Mouse (Mus musculus) stomach, embryonic 15.5 days (tissue): ENCODE results near the gene Xpnpep1. TPM values are rescaled to one million over a fixed set of nuclear protein-coding genes. Genes with fewer than 3 reads are reported as not detected.

Experiments used
- ATAC-seq: fragments of 200-750 bp; cut with Nextera tagmentation; 2 replicates; pipeline ENCODE4 v1.8.0; 2017; ENCODE audit warnings: low read depth, moderate number of reproducible peaks, moderate TSS enrichment; ENCODE audit not compliant: insufficient read depth, low FRiP score
- H3K27ac ChIP-seq: fragments of 300-500 bp; sonication (generic); 2 replicates; pipeline ENCODE4 v1.5.1; 2015; ENCODE audit warnings: mild to moderate bottlenecking, inconsistent platforms
- H3K27me3 ChIP-seq: fragments of 300-500 bp; sonication (generic); replicated peaks from 2 replicates; pipeline ENCODE4 v1.6.1; 2015; ENCODE audit warnings: inconsistent platforms
- H3K36me3 ChIP-seq: fragments of 300-500 bp; sonication (generic); 2 replicates; pipeline ENCODE4 v1.6.1; 2015; ENCODE audit warnings: inconsistent platforms
- H3K4me1 ChIP-seq: fragments of 300-500 bp; sonication (generic); 2 replicates; pipeline ENCODE4 v1.6.1; 2015; ENCODE audit warnings: inconsistent platforms
- H3K4me2 ChIP-seq: fragments of 300-500 bp; sonication (generic); 2 replicates; pipeline ENCODE4 v1.6.1; 2015; ENCODE audit warnings: mild to moderate bottlenecking, inconsistent platforms
- H3K4me3 ChIP-seq: fragments of 300-500 bp; sonication (generic); replicated peaks from 2 replicates; pipeline ENCODE4 v1.5.1; 2015; ENCODE audit warnings: inconsistent platforms
- H3K9ac ChIP-seq: fragments of 300-500 bp; sonication (generic); 2 replicates; pipeline ENCODE4 v1.6.1; 2015; ENCODE audit warnings: inconsistent platforms
- H3K9me3 ChIP-seq: fragments of 300-500 bp; sonication (generic); 2 replicates; pipeline ENCODE4 v1.6.1; 2016; ENCODE audit warnings: inconsistent platforms
- WGBS: fragments of 180-500 bp; shearing (Covaris S2); methylation state at CpG from one replicate; pipeline ENCODE4 v1.1.7; 2015; 5-methylcytosine and 5-hydroxymethylcytosine counted together
- polyA plus RNA-seq: library from polyadenylated mRNA; unstranded; fragments of >200 nt; fragmentation: Nextera tagmentation; extraction: Ambion mirVana; gene quantifications from 2 replicates; pipeline ENCODE4 v1.2.1, GENCODE M21; 2015

Gene Xpnpep1
- polyA plus RNA-seq, 1 experiment from 2014 or later: 130 TPM

DNA sequence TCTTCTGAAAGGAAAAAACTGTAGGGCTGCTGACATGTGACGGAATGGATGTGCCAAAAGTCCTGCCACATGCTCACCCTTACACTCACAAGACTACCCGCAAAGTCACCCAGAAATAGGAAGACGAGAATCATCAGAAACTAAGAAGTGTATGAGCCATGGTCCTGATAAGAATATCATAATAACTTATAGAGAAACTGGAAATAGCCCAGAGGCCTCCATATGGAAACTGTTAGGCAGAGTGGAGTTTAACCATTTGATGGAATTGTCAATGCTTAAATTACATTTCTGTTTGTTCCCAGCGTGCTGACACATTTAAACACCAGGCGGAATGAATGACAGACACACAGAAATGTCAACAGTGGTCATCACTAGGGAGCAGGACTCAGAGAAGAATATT, 31.1 kb downstream of the Xpnpep1 start:
- H3K9ac ChIP-seq: no peak overlapping the region
- no peak for ATAC-seq
- peaks cover 28% of the 10 kb centered on the region for H3K36me3 ChIP-seq
- H3K4me2 ChIP-seq: no peak overlapping the region
- WGBS: 60% methylated on average over 5 of the region's 5 CpGs
- no peak overlapping the region for H3K4me3 ChIP-seq
- H3K27ac ChIP-seq: peak overlapping the region; percentile 68
- H3K9me3 ChIP-seq: no peaks in the 10 kb centered on the region
- no peaks in the 10 kb centered on the region for H3K27me3 ChIP-seq
- H3K4me1 ChIP-seq: peaks cover 24% of the 10 kb centered on the region

DNA sequence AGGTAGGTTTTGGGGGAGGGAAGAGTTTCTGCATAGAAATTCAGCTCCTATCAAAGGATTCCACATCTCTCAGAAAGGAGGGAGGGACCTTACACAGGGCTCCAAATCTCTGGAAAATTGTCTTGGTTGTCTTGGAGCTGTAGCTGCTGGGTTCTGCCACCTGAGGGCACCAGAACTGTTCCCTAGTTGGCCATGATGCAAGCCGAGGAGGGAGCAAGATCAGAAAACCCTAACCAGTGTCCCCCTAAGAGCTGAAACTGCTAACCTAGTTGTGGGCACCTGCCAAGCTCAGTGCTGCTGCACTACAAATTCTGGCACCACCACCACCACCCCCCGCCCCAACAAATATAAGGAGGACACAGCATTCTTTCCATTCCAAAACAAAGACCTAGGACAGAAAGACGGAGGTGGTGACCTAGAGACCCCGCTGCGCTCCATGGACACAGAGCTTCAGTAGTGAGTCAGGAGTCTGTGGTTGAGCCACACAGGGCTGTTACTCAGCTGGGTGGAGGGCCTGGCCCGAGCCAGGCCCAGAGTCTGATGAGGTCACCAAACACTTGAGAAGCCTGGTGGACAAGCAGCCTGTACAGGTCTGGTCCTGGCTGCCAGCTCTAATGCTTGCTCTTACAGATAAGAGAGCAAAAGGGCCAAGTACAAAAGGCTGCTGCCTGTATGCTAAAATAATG, 31.9 kb downstream of the Xpnpep1 start:
- peak; percentile 84 for ATAC-seq
- H3K9ac ChIP-seq: no peak overlapping the region
- H3K27me3 ChIP-seq: no peaks in the 10 kb centered on the region
- H3K27ac ChIP-seq: peak overlapping the region; percentile 68
- 54% methylated on average over 6 of the region's 6 CpGs for WGBS
- H3K4me3 ChIP-seq: no peak overlapping the region
- peaks cover 32% of the 10 kb centered on the region for H3K36me3 ChIP-seq
- H3K9me3 ChIP-seq: no peaks in the 10 kb centered on the region
- no peak overlapping the region for H3K4me2 ChIP-seq
- peaks cover 24% of the 10 kb centered on the region for H3K4me1 ChIP-seq

DNA sequence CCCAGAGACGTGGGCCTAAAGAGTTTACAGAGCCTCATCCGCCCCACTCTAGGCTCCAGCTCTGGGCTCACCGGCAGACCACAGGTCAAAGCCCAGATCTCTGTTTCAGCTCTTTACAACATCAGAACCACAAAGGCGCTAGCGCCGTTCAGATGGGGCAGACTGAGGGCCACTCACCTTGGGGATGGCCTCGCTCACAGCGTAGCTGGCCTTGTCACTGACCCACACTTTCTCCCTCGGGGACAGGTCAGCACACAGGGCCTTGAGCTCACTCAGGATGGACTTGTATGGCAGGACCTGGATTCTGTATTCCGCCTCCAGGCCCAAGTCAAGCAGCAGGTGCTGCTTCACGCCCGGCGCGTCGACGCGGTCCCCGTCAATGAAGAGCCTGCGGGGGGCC, 34.0 kb downstream of the Xpnpep1 start:
- Histone ChIP-seq H3K4me1 (peaks cover 15% of the 10 kb centered on the region; the same call in 1 of the 2 replicates), H3K9ac (no peak overlapping the region), H3K27ac (no peak overlapping the region), H3K4me2 (no peak overlapping the region), H3K4me3 (no peak overlapping the region), H3K36me3 (peaks cover 41% of the 10 kb centered on the region), H3K27me3 (no peaks in the 10 kb centered on the region), H3K9me3 (no peaks in the 10 kb centered on the region)
- WGBS: 96% methylated on average over 19 of the region's 19 CpGs
- ATAC-seq: no peak

DNA sequence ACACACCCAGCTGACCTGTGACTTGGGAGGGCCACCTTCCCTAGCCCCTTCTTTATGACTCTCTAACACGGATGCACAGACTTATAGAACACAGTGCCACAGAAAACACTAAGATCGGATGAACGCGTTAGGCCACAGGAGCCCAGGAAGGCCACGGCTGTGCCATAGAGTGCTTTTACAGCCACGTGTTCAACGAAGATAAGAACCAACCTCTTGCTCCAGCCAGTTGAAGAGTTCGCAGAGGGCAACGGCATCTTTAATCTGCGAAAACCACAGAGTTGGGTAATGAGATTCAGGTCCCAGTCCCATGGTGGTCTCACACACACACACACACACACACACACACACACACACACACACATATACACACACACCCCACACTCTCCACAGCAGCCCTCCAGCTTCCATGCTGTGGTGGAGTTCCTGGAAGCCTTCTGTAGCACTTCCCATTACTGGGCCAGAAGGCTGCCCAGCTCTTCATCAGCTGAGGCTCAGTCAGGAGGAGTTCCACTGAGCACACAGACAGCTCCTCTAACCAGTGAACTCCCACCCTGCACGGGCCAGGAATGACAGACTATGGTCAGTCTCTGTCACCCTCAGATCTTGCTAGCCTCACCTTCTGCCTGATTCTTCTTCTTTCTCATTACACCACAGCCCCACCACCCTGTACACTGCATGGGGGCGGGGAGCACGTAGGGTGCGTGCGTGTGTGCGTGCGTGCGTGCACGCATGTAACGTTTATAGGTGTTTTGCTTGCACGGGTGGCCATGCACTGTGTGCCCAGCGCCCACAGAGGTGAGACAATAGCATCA, 36.3 kb downstream of the Xpnpep1 start:
- no peak overlapping the region for H3K27ac ChIP-seq
- H3K27me3 ChIP-seq: no peaks in the 10 kb centered on the region
- H3K36me3 ChIP-seq: peaks cover 51% of the 10 kb centered on the region
- WGBS: 94% methylated on average over 22 of the region's 22 CpGs
- H3K9ac ChIP-seq: no peak overlapping the region
- H3K4me2 ChIP-seq: no peak overlapping the region
- ATAC-seq: peak; percentile 11; the same call in 1 of the 2 replicates
- H3K9me3 ChIP-seq: no peaks in the 10 kb centered on the region
- 0 out of 2 replicates have a peak, but pooled peaks cover 10% of the 10 kb centered on the region for H3K4me1 ChIP-seq
- H3K4me3 ChIP-seq: no peak overlapping the region

DNA sequence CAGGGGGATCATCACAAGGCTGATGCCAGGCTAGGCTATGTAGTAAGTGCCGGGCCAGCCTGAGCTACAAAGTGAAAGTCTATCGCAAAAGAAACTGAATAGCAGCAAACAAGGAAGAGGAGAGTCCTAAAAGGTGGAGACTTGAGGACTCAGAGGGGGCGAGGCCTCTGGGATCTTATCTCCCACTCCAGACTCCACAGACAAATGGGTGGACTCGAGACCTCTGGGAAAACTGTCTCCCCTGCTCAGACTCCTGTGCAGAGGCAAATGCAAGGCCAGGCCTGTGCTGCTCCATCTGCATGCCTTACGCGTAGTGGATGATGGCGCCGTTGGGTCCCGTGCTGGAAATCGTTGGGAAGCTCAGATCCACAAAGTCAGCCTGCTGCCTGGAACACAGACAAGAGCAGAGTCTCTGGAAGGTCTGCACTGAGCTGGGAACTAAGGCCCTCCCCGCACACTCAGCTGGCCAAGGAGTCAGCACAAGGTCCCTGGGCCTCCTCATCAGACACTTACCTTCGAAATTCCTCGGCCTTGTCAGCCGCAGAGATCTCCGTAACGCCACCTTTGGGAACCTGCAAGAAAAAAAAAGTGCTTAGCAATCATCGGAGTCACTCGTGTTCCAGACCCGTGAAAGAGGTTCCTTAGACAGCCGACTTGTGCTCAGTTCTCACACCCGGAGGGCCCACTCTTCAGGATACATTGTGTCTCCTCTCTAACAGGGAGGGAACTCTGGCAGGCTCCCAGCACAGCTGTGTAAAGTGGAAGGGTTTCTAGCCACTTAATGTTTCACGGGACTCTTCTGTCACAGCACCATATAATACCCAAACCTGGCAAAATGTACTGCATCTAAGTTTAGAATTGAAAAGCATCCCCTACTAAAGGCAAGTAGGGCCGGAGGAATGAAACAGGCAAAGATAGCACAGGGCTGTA, 37.6 kb downstream of the Xpnpep1 start:
- Histone ChIP-seq H3K36me3 (peaks cover 58% of the 10 kb centered on the region), H3K4me1 (no peaks in the 10 kb centered on the region), H3K4me3 (no peak overlapping the region), H3K4me2 (no peak overlapping the region), H3K27ac (no peak overlapping the region), H3K9ac (no peak overlapping the region), H3K9me3 (no peaks in the 10 kb centered on the region), H3K27me3 (no peaks in the 10 kb centered on the region)
- ATAC-seq: peak; percentile 41; the same call in 1 of the 2 replicates
- 86% methylated on average over 23 of the region's 23 CpGs for WGBS

DNA sequence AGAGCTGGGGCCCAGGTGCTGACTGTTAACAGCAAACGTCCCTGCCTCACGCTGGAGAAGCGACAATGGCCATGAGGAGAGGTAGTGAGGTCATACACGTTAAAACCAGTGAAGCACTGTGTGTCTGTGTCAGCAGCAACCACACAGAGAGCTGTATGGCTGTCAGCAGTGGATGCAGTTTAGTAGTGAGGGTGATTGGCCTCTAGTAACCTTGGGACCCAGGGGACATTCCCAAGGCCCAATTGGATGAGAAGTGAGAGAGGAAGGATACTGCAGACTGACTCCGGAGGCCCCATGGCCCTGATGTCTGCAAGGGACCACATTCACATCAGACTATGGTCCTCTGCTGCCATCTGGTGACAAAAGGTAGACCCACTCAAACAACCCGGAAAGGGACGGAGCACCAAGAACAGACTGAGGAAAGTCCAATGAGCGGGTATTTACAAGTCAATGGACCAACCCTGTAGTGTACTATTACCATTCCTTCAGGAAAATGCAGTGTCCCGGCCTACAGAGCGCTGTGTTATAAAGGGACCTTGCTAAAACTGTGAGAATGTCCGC, 47.1 kb downstream of the Xpnpep1 start:
- ATAC-seq: 0 out of 2 replicates have a peak, but pooled peaks have one; percentile 4
- Histone ChIP-seq H3K4me2 (no peak overlapping the region), H3K27ac (no peak overlapping the region), H3K36me3 (peaks cover 57% of the 10 kb centered on the region), H3K27me3 (no peaks in the 10 kb centered on the region), H3K9me3 (no peaks in the 10 kb centered on the region), H3K9ac (no peak overlapping the region), H3K4me1 (no peaks in the 10 kb centered on the region), H3K4me3 (no peak overlapping the region)
- WGBS: 72% methylated on average over 11 of the region's 11 CpGs

DNA sequence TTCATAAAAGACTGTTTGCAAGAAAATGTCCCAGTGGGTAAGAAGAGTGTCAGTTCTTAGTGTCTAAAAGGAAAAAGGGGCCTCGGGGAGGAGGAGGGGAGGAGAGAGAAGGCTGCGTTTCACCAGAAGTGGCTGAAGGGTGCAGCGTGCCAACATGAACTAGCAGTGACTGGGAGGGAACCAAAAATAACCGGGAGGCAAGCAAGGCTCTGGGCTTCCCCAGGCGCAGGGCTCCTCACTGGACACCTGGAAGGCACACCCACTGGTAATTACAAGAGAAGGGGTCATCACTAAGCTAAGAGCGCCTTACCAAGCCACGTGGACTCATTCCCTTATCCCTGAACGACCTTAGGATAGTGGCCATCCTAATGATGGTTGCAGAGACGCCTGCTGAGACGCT, 48.1 kb downstream of the Xpnpep1 start:
- peaks cover 49% of the 10 kb centered on the region for H3K36me3 ChIP-seq
- no peaks in the 10 kb centered on the region for H3K4me1 ChIP-seq
- H3K4me2 ChIP-seq: no peak overlapping the region
- no peaks in the 10 kb centered on the region for H3K27me3 ChIP-seq
- H3K9ac ChIP-seq: no peak overlapping the region
- 91% methylated on average over 10 of the region's 10 CpGs for WGBS
- no peak for ATAC-seq
- H3K9me3 ChIP-seq: no peaks in the 10 kb centered on the region
- no peak overlapping the region for H3K4me3 ChIP-seq
- H3K27ac ChIP-seq: no peak overlapping the region

DNA sequence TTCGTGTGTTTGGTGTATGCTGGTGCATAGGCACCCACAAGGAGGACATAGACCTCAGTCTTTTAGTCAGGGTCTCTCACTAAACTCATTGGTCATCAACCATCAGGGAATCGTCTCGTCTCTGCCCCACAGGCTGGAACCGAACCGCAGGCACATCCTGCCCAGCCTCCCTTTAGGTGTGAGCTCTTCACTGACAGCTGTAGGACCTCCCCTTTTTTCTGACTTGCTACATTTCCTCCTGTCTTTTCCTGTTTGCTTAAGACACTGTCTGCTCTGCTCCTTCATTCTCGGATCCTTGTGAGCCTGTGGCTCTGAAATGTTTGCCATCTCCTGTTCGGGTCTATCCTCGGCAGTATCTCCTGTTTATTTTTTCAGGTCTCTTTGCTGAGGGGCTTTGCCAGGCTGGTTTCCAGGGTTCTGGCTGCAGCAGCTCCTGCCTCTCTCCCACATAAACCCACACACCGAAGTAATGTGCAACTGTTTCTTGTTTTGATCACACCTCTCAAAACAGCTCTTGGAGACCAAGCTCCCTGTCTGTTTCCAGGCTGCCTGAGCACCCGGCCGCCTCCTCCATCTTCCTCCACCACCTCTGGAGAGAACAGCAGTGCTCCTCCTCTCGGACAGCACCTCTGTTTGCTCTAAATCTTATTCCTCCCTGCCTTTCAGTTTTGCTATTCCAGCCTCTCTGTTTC, 60.8 kb downstream of the Xpnpep1 start:
- Histone ChIP-seq H3K4me1 (no peaks in the 10 kb centered on the region), H3K27me3 (no peaks in the 10 kb centered on the region), H3K4me2 (no peak overlapping the region), H3K9me3 (no peaks in the 10 kb centered on the region), H3K4me3 (no peak overlapping the region), H3K36me3 (no peaks in the 10 kb centered on the region), H3K9ac (no peak overlapping the region), H3K27ac (no peak overlapping the region)
- 59% methylated on average over 12 of the region's 12 CpGs for WGBS
- no peak for ATAC-seq

DNA sequence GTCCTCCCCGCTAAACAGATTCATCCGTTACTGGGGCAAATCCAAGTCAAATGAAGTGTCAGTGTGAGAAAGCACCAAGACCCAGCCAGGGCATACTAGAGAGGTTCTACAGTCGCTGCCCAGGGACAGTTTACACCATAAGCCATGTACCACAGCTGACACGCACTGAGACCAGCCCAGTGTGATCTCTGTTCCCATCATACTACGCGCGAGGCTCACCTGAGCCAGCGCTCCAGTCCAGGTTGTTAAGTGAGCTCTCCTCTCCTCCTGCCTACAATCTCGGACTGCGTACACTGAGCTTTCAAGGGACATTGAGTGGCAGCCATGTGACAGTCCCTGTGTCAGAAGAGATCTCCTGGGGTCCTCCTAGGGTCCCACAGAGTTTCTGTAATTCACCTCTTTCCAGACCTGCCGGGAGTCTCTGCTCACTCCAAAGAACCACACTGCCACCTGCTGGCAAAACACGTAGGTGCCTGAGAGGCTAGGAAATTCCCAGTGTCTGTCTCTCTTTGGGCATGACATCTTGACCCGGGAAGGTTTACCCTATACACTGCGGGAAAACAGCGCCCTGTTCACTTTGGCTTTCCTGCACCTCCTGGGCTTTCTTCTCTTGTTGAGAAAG, 64.3 kb downstream of the Xpnpep1 start:
- no peak overlapping the region for H3K4me2 ChIP-seq
- H3K9ac ChIP-seq: no peak overlapping the region
- 48% methylated on average over 15 of the region's 15 CpGs for WGBS
- H3K36me3 ChIP-seq: no peaks in the 10 kb centered on the region
- no peak overlapping the region for H3K27ac ChIP-seq
- H3K4me3 ChIP-seq: no peak overlapping the region
- no peaks in the 10 kb centered on the region for H3K27me3 ChIP-seq
- 0 out of 2 replicates have a peak, but pooled peaks have one; percentile 35 for ATAC-seq
- H3K9me3 ChIP-seq: no peaks in the 10 kb centered on the region
- H3K4me1 ChIP-seq: no peaks in the 10 kb centered on the region

DNA sequence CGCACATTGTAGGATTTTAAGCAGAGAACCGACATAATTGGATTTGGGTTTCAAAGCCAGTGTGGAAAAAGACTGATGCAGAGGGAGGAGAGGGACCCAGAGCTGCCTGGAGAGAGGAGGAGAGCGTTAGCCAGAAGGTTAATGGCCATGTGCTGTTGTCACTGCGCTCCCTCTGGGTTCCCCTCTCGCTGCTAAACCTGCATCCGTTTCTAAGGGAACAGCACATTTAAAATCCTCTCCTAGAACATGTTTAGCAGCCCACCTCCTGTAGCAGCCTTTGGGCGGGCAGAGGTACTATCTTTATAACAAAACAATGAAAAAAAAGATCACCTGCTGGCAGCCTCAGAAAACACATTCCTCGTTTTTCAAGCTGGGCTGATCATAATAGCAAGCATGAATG, 73.7 kb downstream of the Xpnpep1 start:
- no peak for ATAC-seq
- H3K4me3 ChIP-seq: no peak overlapping the region
- H3K36me3 ChIP-seq: no peaks in the 10 kb centered on the region
- no peak overlapping the region for H3K4me2 ChIP-seq
- 63% methylated on average over 8 of the region's 8 CpGs for WGBS
- H3K27ac ChIP-seq: no peak overlapping the region
- no peaks in the 10 kb centered on the region for H3K4me1 ChIP-seq
- no peaks in the 10 kb centered on the region for H3K27me3 ChIP-seq
- H3K9me3 ChIP-seq: no peaks in the 10 kb centered on the region
- no peak overlapping the region for H3K9ac ChIP-seq

DNA sequence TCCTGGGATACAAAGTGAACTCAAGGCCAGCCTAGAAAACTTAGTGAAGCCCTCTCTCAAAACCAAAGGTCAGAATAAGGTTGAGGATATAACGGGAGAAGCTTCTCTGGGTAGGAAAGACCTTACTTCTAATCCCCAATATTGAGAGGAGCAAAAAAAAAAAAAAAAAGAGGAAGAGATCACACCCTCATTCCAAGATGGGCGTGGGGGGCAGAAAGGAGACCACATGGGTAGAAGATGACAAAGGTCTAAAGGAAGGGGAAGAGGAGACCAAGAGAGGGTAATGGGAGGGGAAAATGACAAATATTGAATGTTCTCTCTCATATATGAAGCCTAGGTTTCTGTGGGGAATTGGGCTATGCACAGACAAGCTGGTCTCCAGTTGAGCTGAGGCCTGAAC, 77.3 kb downstream of the Xpnpep1 start:
- Histone ChIP-seq H3K9ac (no peak overlapping the region), H3K4me1 (no peaks in the 10 kb centered on the region), H3K4me2 (no peak overlapping the region), H3K36me3 (no peaks in the 10 kb centered on the region), H3K4me3 (no peak overlapping the region), H3K27me3 (no peaks in the 10 kb centered on the region), H3K9me3 (no peaks in the 10 kb centered on the region), H3K27ac (no peak overlapping the region)
- 77% methylated on average over 2 of the region's 2 CpGs for WGBS
- ATAC-seq: no peak
